Mouse (Mus musculus) brain, embryonic 18.5 days (tissue): ENCODE measurements around the gene Tbc1d9b.
"Not testable (repeated sequence)": the region's sequence is repeated elsewhere in the genome, so short reads cannot be mapped to it uniquely, and the experiment has no call there.

Experiments used
- DNase-seq: peaks from one replicate; pipeline ENCODE4 v3.0.0-alpha.2; 2012; ENCODE audit warnings: low read depth, low spot score

Gene Tbc1d9b

DNA sequence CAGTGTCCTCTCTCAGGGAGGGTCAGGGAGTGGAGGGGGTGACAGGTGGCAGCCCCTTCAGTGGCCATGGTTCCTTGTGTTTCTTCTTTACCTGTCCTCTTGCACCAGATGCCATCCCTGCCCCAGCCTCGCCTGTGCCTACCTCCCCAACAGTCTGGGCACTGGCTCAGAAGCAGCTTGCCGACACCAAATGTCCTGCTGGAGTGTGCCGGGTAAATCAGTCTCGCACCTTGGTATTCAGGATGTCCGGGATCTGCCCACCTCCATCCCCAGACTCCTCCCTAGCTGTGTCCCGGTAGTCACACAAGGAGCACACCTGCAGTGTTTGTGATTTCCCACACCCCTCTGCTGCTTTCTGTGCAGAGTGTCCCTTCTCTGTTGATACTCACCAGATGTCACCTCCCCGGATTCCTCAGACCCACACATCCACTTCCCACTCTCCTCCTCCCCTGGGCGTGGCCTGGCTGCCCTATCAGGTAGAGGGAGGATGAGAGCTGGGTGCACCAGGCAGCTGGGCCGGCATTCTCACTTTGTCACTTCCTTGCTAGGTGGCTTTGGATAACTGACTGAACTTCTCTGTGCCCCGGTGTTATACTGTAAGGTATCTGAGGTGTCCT is 7.1 kb downstream of the Tbc1d9b start:
- no peak for DNase-seq

GRCm38 (mm10) chr11:50139571-50139970 is 8.4 kb downstream of the Tbc1d9b start:
- DNase-seq = no peak

DNA sequence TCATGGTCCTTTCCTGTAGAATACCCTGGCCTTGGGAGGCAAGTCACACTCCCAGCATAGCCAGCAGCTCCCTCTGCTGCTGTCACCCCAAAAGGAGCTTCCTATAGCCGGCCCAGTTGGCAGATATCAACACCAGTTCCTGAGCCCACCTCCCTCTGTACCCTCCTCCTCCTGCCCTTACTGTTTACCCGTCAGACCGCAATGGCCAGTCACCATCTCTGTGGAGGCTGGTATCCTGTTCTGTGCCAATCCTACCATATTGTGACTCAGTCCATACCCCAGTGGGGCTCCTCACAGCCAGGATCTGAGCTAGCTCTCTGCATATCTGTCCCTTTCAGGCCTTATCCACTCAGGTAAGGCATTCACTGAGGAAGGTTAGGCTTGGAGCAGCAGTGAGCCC is 14.3 kb downstream of the Tbc1d9b start:
- no peak for DNase-seq

DNA sequence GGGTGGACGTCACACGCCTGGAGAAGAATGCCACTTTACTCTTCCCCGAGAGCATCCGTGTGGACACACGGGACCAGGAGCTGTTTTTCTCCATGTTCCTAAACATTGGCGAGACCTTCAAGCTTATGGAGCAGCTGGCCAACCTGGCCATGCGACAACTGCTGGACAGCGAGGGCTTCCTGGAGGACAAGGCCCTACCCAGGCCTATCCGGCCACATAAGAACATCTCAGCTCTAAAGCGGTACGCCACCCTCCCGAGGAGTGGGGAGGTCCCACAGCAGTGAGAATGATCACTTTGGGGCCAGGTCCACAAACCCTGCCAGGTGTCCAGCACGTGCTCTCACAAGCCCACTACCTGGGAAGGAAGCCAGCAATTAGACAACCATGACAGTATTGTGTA is 14.9 kb downstream of the Tbc1d9b start:
- DNase-seq = no peak

DNA sequence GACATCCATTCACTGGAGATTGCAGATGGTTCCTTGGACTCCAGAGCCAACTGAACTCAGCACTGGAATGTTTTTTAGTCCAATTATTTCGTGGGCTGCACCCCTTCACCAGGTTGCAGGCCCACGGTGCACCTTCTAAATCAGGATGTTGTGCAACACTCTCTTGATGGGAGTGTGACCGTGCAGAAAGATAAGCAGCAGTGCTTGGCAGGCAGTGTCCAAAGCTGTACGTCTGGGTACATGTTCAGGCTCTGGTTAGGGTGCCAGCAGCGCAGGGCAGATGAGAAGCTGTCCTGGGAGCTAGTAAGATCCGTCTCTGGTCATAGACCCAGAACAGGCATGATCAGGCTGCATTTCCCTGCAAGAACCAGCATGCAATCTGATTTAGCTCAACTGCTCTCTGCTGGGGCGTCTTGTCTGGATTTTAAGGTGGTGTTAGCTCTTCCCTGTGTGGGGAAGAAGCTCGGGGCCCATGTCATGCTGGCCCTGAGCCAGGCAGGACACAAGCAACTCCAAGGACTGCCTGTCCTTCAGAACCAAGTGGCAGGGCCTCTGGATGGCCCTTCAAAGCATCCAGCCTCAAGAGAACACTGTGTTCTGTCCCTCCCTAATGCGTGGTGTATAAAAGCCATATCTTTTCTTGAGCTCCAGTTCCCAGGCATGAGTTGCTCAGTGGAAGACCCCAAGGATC is 16.2 kb downstream of the Tbc1d9b start:
- DNase-seq = no peak

DNA sequence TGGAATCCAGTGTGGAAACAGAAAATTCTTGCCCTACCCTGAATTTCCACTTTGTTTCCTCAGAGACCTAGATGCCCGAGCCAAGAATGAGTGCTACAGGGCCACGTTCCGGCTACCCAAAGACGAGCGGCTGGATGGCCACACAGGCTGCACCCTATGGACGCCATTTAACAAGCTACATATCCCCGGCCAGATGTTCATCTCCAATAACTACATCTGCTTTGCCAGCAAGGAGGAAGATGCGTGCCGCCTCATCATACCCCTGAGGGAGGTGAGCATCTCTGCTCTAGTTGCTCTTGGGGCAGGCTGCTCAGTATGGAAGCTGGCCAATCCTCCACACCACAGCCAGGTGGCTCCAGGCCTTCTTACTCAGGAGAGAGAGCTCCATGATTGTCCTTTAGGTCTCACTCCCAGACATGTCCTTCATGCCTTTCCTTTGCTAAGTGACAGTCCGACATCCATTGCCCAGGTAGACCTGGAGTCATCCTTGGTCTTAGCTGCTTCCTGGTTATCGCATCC is 16.8 kb downstream of the Tbc1d9b start:
- DNase-seq = no peak

DNA sequence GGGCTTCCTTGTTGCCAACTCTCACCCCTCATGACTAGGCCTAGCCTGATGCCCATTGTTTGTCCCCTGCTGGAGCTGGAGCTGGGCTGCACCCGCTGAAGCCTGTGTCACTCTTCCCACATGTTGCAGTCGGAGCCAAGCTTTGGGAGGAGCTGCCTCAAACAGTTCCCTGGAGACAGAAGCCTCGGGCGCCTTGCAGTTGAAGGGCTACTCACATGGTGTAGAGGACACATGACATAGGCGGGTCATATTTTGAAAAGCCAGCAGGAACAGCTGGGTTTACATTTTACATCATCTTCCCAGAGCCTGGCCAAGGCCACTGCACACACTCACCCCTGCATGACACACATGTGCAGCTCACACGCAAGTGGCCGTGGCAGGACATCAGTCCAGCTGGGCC is 18.0 kb downstream of the Tbc1d9b start:
- DNase-seq = no peak

GRCm38 (mm10) chr11:50149603-50150150 is 18.5 kb downstream of the Tbc1d9b start:
- no peak for DNase-seq

DNA sequence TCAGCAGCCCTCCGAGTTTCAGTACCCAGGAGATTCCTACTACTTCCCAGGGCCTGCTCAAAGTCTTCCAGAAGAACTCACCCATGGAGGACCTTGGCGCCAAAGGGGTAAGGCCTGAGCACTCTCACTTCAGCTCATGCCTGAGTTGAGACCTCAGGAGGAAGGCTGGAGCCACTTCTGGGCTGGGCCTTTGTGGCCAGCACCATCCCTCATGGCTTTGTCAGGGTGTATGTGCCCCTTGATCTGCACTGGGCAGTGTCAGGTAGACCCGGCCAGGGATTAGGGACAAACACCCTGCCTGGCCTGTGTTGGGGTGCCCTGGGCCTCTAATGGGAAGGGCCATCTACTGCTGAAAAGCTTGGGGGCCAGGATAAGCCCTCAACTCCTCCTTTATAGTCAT is 20.2 kb downstream of the Tbc1d9b start:
- DNase-seq = no peak

DNA sequence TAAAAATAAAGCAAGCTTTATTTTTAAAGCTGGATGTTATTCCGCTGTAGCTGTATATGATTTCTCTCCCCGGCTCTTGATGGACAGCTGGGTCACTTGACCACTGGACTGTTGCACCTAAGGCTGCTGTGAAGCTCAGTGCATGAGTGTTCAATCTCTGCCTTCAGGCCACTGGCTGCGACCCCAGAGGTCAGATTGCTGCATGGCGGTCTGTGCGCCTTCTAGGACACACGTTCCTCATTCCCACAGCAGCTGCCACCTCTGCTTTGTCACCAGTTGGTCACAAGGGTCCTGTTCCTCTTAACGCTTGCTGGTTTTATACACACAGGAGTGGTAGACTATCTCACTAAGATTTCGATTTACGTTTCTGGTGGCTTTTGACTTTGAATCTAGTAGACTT is 23.0 kb downstream of the Tbc1d9b start:
- no peak for DNase-seq

- DNase-seq = no peak
These were observed 23.8 kb downstream of the Tbc1d9b start for GRCm38 (mm10) chr11:50154777-50155520.

DNA sequence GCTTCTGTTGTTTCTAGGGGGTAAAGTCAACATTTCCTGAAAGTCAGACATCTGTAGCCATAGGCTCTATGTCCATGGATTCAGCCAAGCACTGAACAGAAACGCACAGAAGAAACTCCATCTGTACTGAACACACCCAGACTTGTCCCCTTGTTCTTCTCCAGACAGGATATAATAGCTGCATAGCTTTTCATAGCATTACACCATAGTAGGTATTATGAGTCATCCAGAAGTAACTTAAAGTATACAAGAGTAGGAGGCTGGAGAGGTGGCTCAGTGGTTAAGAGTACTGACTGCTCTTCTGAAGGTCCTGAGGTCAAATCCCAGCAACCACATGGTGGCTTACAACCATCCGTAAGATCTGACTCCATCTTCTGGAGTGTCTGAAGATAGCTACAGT is 24.6 kb downstream of the Tbc1d9b start:
- no peak for DNase-seq

DNA sequence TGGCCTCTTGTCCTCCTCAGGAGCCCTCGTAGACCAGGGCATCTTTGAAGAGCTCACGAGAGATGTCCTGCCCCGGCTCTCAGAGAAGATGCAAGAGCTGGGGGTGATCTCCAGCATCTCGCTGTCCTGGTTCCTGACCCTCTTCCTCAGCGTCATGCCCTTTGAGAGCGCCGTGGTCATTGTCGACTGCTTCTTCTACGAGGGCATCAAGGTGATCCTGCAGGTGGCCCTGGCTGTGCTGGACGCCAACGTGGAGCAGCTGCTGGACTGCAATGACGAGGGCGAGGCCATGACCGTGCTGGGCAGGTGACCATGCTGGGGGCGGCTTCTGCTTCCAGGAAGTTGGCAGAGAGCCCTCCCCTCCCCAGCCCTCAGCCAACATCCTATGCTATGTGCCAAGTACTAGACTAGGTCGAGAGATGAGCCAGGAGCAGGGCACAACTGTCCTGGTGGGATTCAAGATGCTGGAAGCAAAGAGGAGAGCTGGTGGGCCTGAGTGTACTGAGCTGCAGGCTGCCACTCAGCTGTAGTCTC is 25.6 kb downstream of the Tbc1d9b start:
- DNase-seq = no peak

DNA sequence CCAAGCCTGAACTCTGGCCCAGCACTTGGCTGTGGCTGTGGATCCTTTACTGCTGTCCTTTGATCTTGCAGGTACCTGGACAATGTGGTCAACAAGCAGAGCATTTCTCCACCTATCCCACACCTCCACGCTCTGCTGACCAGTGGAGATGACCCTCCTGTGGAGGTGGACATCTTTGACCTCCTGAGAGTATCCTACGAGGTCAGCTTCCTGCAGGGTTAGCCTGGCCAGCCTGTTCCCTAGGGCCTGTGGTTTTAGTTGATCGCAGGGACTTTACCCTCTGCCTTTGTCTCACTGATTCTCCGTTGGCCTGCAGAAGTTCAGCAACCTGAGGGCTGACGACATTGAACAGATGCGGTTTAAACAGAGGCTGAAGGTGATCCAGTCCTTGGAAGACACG is 27.1 kb downstream of the Tbc1d9b start:
- no peak for DNase-seq

- no peak for DNase-seq
These were observed 28.2 kb downstream of the Tbc1d9b start for GRCm38 (mm10) chr11:50159347-50159746.

DNA sequence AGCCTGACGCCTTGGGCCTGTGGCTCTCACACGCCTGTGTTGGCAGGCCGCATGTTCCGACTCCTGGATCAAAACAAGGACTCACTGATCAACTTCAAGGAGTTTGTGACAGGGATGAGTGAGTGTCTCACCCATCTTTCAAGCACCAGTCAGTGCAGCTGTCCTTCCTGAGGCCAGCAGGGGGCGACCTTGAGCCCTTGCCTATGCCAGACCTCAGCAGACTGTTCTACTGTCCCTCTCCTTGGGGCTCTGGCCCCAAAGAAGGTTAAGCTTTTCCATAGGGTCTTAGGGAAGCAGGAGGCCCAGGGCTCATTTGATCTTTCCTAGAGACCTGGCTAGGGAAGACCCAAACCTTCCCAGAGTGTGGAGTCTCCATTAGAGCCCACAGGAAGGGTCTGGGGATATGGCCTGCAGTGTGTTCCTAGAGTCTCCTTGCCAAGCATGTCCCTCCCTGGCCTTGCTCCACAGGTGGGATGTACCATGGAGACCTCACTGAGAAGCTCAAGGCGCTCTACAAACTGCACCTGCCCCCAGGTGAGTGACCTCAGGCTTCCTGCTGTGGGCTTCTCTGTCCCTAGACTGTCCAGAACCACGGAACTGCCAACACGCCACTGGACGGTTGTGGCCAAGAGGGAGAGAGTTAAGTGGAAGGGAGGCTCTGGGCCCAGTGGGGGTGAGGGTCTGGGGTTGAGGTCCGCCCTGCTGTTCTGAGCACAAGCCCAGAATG is 30.5 kb downstream of the Tbc1d9b start:
- no peak for DNase-seq

- no peak for DNase-seq
These were observed 31.3 kb downstream of the Tbc1d9b start for GRCm38 (mm10) chr11:50162338-50163050.

- DNase-seq = no peak
These were observed 37.2 kb downstream of the Tbc1d9b start for GRCm38 (mm10) chr11:50168352-50168751.

GRCm38 (mm10) chr11:50174111-50174729 is 43.0 kb downstream of the Tbc1d9b start, which contains the start of gene Mrnip:
TSS of gene Mrnip (plus strand) at chr11:50174444.
- not testable (repeated sequence) for DNase-seq

DNA sequence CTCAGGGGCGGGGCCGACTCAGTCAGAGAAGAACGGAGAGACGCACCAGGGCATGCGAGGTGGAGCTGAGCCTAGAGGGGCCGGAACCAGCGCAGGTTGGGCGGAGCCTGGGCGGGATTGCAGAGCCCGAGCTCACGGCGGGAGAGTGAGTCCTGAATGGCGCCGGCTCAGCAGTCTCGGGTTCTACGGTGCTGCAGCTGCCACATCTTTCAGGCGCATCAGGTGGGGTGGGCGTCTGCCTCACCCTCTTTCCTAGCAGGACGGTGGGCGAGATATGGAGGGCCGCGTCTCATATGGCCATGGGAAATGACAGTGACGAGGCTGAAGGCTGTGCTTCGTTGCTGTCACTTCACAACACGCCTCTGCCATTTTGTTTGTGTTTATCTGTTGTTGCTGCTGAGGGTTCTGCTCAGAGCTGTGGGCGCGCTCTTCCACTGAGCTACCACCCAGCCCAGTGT is 43.6 kb downstream of the Tbc1d9b start:
- peak; percentile 96 for DNase-seq
